Mouse (Mus musculus) stomach, embryonic 15.5 days (tissue): ENCODE data around the gene Pmp22. TPM values are rescaled to one million over a fixed set of nuclear protein-coding genes. Genes with fewer than 3 reads are reported as not detected.

Experiments used
- ATAC-seq: fragments of 200-750 bp; cut with Nextera tagmentation; 2 replicates; pipeline ENCODE4 v1.8.0; 2017; ENCODE audit warnings: low read depth, moderate number of reproducible peaks, moderate TSS enrichment; ENCODE audit not compliant: insufficient read depth, low FRiP score
- H3K27ac ChIP-seq: fragments of 300-500 bp; sonication (generic); 2 replicates; pipeline ENCODE4 v1.5.1; 2015; ENCODE audit warnings: mild to moderate bottlenecking, inconsistent platforms
- H3K27me3 ChIP-seq: fragments of 300-500 bp; sonication (generic); replicated peaks from 2 replicates; pipeline ENCODE4 v1.6.1; 2015; ENCODE audit warnings: inconsistent platforms
- H3K36me3 ChIP-seq: fragments of 300-500 bp; sonication (generic); 2 replicates; pipeline ENCODE4 v1.6.1; 2015; ENCODE audit warnings: inconsistent platforms
- H3K4me1 ChIP-seq: fragments of 300-500 bp; sonication (generic); 2 replicates; pipeline ENCODE4 v1.6.1; 2015; ENCODE audit warnings: inconsistent platforms
- H3K4me2 ChIP-seq: fragments of 300-500 bp; sonication (generic); 2 replicates; pipeline ENCODE4 v1.6.1; 2015; ENCODE audit warnings: mild to moderate bottlenecking, inconsistent platforms
- H3K4me3 ChIP-seq: fragments of 300-500 bp; sonication (generic); replicated peaks from 2 replicates; pipeline ENCODE4 v1.5.1; 2015; ENCODE audit warnings: inconsistent platforms
- H3K9ac ChIP-seq: fragments of 300-500 bp; sonication (generic); 2 replicates; pipeline ENCODE4 v1.6.1; 2015; ENCODE audit warnings: inconsistent platforms
- H3K9me3 ChIP-seq: fragments of 300-500 bp; sonication (generic); 2 replicates; pipeline ENCODE4 v1.6.1; 2016; ENCODE audit warnings: inconsistent platforms
- WGBS: fragments of 180-500 bp; shearing (Covaris S2); methylation state at CpG from one replicate; pipeline ENCODE4 v1.1.7; 2015; 5-methylcytosine and 5-hydroxymethylcytosine counted together
- polyA plus RNA-seq: library from polyadenylated mRNA; unstranded; fragments of >200 nt; fragmentation: Nextera tagmentation; extraction: Ambion mirVana; gene quantifications from 2 replicates; pipeline ENCODE4 v1.2.1, GENCODE M21; 2015

The Pmp22 gene
- polyA plus RNA-seq, 1 experiment from 2014 or later, result 165 TPM

DNA sequence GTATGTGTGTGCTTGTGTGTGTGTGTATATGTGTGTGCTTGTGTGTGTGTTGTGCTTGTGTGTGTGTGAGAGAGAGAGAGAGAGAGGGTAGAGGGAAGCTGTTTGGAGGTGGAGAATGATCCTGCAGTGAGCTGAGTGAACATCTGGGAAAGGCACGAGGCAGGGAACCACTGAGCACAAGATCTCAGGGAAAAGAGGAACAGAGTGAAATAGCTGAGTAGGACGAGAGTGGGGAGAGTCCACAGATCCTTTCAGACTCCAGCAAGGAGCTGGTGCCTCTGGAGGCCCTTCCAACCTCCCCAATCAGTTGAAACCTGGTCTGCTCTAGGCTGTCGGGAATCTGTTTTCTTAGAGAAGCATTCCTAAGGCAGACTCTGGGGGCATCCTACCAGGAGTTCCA, 10.0 kb downstream of the Pmp22 start:
- H3K27me3 ChIP-seq, result peaks cover 12% of the 10 kb centered on the region
- no peaks in the 10 kb centered on the region for H3K9me3 ChIP-seq
- no peak overlapping the region for H3K27ac ChIP-seq
- 45% methylated on average over 3 of the region's 3 CpGs for WGBS
- no peaks in the 10 kb centered on the region for H3K36me3 ChIP-seq
- no peak overlapping the region for H3K4me3 ChIP-seq
- H3K9ac ChIP-seq, result no peak overlapping the region
- peaks cover 20% of the 10 kb centered on the region for H3K4me1 ChIP-seq
- no peak for ATAC-seq
- H3K4me2 ChIP-seq, result no peak overlapping the region

DNA sequence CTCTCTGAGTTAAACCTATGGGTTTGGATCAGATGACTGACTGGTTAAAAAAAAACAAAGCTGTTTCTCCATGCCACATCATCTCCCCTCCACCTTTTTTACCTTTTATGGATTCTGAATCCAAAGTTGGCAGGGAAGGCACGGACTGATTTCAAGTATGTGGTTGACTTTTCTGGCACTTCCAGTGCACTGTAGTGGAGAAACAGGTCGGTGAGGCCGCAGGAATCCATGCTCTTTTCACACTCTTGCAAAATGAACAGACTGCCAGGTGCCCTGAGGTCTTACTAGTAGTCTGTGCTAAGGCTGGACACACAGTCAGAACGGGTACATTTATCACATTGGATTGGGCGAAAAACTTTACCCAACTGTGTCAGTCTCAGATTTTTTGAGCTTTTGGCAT, 13.5 kb downstream of the Pmp22 start:
- Histone ChIP-seq H3K27me3 (no peaks in the 10 kb centered on the region), H3K4me2 (no peak overlapping the region), H3K9me3 (no peaks in the 10 kb centered on the region), H3K4me3 (no peak overlapping the region), H3K27ac (no peak overlapping the region), H3K9ac (no peak overlapping the region), H3K36me3 (no peaks in the 10 kb centered on the region), H3K4me1 (no peaks in the 10 kb centered on the region)
- ATAC-seq, result no peak
- WGBS, result 85% methylated on average over 5 of the region's 5 CpGs

DNA sequence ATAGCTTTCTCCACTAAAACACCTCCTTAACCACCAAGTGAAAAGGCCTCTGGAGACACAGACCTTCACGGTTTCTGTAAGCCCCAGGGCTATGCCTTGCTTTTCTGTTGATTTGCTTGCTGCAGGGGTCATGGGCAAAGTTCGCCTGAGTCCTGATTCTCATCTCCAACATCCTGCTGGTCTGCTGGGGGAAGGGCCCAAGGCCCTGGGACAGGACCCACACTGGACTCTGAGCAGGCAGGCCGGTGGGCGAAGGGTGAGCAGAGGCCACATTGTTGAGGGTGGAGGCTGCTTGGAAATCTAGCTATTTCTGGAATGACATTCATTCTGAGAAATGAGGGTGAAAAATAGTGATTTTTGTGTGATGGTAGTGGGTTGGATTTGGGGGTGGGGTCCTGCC, 14.0 kb downstream of the Pmp22 start:
- Histone ChIP-seq H3K9me3 (no peaks in the 10 kb centered on the region), H3K4me1 (no peaks in the 10 kb centered on the region), H3K36me3 (no peaks in the 10 kb centered on the region), H3K27me3 (no peaks in the 10 kb centered on the region), H3K9ac (no peak overlapping the region), H3K4me3 (no peak overlapping the region), H3K4me2 (no peak overlapping the region), H3K27ac (no peak overlapping the region)
- WGBS, result 75% methylated on average over 4 of the region's 4 CpGs
- no peak for ATAC-seq

DNA sequence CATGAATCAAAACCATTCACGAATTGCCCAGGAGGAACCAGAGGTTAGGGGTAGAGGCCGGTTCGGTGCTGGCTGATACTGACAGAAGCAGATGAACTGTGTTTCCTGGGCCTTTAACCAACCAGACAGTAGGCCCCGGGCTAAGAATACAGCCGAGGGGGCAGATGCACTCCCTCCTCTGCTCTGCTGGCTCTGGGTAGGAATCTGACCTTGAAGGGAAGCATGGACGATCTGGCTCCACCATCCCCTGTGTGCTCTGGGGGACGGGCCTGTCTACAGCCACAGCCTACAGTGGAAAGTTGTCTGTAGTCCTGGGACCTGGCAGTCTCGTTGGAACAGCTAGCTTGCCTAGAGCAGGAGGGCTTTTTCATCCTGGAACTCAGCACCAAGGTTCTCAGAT, 14.7 kb downstream of the Pmp22 start:
- no peak for ATAC-seq
- WGBS, result 76% methylated on average over 8 of the region's 8 CpGs
- Histone ChIP-seq H3K27me3 (no peaks in the 10 kb centered on the region), H3K4me1 (no peaks in the 10 kb centered on the region), H3K9me3 (no peaks in the 10 kb centered on the region), H3K27ac (no peak overlapping the region), H3K4me3 (no peak overlapping the region), H3K36me3 (no peaks in the 10 kb centered on the region), H3K4me2 (no peak overlapping the region), H3K9ac (no peak overlapping the region)

DNA sequence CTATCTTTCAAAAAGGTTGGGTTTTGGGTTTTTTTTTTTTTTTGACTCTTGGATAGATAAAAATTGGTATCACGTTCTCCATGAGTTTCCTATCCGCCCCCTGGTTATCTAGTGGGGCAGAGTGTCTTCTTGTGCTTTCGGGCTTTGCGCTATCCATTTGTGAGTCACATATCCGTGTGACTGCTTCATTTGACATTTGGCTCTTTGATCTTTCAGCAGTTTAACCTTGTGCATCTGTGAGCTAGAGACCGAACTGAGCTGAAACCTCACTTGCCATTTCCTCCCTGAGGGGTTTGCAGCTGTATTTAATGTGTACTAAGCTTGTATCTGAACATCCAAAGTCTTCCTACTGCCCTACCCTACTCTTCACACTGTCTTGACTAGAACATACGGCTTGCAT, 17.8 kb downstream of the Pmp22 start:
- ATAC-seq, result no peak
- H3K4me3 ChIP-seq, result no peak overlapping the region
- no peaks in the 10 kb centered on the region for H3K9me3 ChIP-seq
- no peaks in the 10 kb centered on the region; the same call in 1 of the 2 replicates for H3K36me3 ChIP-seq
- H3K27ac ChIP-seq, result no peak overlapping the region
- H3K4me2 ChIP-seq, result no peak overlapping the region
- H3K4me1 ChIP-seq, result no peaks in the 10 kb centered on the region
- WGBS, result 71% methylated on average over 7 of the region's 7 CpGs
- no peaks in the 10 kb centered on the region for H3K27me3 ChIP-seq
- H3K9ac ChIP-seq, result no peak overlapping the region

DNA sequence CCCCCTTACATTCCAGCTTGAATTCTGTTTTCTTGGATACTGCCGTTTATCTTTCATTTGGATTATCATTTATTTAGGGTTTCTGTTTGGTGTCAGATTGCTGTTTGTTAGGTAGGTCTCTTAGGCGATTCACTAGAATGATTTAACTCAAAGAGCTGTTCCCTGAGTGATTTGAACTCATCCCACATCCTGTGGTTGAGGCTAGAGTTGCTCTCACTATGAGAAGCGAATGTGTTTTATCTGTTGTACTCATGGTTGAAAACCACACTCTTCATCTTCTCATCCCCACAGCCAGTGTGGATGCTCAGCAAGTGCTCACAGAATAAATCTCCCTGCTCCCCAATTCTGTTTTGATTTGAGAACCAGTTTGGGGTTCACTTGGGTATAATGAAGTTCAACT, 19.5 kb downstream of the Pmp22 start:
- Histone ChIP-seq H3K4me2 (no peak overlapping the region), H3K9ac (no peak overlapping the region), H3K9me3 (no peaks in the 10 kb centered on the region), H3K36me3 (no peaks in the 10 kb centered on the region; the same call in 1 of the 2 replicates), H3K27ac (no peak overlapping the region), H3K4me3 (no peak overlapping the region), H3K27me3 (no peaks in the 10 kb centered on the region), H3K4me1 (no peaks in the 10 kb centered on the region)
- 72% methylated on average over 3 of the region's 3 CpGs for WGBS
- ATAC-seq, result no peak

DNA sequence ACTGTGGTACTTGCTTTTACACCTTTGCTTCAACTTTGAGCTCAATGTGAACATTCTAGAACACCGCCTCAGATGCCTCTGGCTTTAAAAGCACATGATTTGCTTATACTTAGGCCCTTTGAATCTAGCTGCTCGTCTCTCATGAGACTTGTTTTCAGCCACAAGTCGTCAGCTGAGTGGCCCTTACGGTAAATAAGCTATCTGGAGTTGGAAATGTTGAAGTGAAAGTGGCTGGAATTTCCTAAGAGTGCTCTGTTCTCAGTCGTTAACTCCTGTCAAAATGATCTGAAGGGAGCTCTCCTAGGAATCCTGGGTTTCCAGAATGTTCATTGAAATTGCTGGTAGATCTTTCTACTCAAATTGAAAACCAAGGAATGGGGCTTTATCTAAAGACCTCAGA, 23.1 kb downstream of the Pmp22 start:
- no peak overlapping the region for H3K9ac ChIP-seq
- no peak overlapping the region for H3K4me2 ChIP-seq
- H3K4me1 ChIP-seq, result no peaks in the 10 kb centered on the region
- 77% methylated on average over 5 of the region's 5 CpGs for WGBS
- no peak overlapping the region for H3K27ac ChIP-seq
- H3K36me3 ChIP-seq, result peaks cover 16% of the 10 kb centered on the region; the same call in 1 of the 2 replicates
- no peak overlapping the region for H3K4me3 ChIP-seq
- no peaks in the 10 kb centered on the region for H3K9me3 ChIP-seq
- H3K27me3 ChIP-seq, result no peaks in the 10 kb centered on the region
- no peak for ATAC-seq

DNA sequence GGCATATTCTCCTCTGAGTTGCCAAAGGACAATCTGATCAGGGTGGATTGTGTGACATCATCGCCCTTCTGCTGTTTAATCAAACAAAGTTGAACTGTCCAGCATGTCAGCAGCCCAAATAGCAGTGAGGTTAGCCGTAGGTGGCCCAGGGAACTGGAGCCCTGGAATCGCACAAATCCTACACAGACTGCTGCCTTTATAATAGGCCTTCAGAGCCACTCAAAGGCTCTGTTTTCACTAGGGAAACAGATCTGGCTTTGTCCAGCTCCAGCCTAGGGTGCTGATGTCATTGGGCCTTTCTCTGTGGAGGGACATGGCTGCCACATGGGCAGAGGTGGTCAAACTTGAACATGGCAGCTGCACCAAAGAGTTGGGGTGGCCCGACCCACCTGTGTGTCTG, 28.3 kb downstream of the Pmp22 start:
- Histone ChIP-seq H3K9ac (no peak overlapping the region), H3K4me1 (no peaks in the 10 kb centered on the region), H3K36me3 (0 out of 2 replicates have a peak, but pooled peaks cover 23% of the 10 kb centered on the region), H3K9me3 (no peaks in the 10 kb centered on the region), H3K4me3 (no peak overlapping the region), H3K27ac (no peak overlapping the region), H3K4me2 (no peak overlapping the region), H3K27me3 (no peaks in the 10 kb centered on the region)
- 76% methylated on average over 4 of the region's 4 CpGs for WGBS
- no peak for ATAC-seq

DNA sequence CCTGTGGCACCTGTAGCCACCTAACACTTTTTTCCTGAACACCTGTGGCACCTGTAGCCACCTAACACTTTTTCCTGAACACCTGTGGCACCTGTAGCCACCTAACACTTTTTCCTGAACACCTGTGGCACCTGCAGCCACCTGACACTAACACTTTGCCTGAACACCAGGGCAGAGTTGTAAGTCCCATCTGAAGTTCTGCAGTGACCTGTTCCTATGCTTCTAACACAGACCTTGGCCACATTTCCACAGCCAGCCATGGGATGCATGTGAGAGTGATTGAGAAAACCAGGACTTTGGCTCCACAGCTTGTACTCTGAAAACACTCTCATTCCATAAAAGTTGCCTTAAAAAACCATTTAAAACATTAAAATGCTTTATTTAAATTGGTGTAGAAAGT, 32.1 kb downstream of the Pmp22 start:
- Histone ChIP-seq H3K4me3 (no peak overlapping the region), H3K9ac (no peak overlapping the region), H3K27ac (no peak overlapping the region), H3K4me1 (no peaks in the 10 kb centered on the region), H3K27me3 (no peaks in the 10 kb centered on the region), H3K9me3 (no peaks in the 10 kb centered on the region), H3K36me3 (0 out of 2 replicates have a peak, but pooled peaks cover 8% of the 10 kb centered on the region), H3K4me2 (no peak overlapping the region)
- no peak for ATAC-seq

DNA sequence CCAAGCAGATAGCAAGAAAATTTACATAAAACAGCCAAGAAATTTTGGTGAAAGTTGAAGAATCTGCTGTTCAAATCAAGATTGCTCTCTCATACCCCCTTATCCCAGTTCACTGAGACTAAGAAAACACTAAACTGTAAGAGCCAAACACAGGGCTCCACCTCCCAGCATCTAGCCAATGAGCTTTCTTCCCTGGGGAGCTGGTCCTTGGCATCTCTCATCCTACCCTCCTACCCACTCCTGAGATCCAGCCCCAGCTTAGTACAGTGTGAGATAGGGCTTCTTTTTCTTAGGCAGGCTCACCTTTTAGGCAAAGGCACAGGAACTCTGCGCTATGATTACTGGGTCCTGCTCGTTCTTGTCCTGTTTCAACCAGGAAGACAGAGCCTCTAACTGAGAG, 34.0 kb downstream of the Pmp22 start:
- no peak for ATAC-seq
- H3K27me3 ChIP-seq, result no peaks in the 10 kb centered on the region
- no peak overlapping the region for H3K27ac ChIP-seq
- H3K36me3 ChIP-seq, result 0 out of 2 replicates have a peak, but pooled peaks cover 6% of the 10 kb centered on the region
- H3K4me3 ChIP-seq, result no peak overlapping the region
- no peaks in the 10 kb centered on the region for H3K9me3 ChIP-seq
- 69% methylated on average over 2 of the region's 2 CpGs for WGBS
- H3K4me1 ChIP-seq, result no peaks in the 10 kb centered on the region
- H3K9ac ChIP-seq, result no peak overlapping the region
- H3K4me2 ChIP-seq, result no peak overlapping the region

DNA sequence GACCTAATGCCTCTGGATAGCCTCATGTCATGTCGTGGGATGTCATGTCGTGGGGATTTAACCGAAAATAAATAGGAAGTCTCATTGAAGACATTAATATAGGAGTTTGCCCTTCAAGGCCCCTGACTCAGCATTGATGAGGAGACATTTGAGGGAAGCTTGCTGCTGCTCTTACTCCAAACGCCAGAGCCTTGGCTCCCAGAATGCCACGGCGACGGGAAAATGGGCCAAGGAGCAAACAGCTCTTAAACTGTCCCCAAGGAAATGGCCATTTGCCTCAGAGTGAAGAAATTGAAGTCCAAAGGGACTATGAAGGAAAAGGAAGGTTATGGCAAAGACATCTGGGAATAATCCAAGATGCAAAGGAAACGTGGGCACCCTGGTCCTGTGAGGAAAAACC, 34.8 kb downstream of the Pmp22 start:
- no peak overlapping the region for H3K9ac ChIP-seq
- no peaks in the 10 kb centered on the region for H3K36me3 ChIP-seq
- no peak overlapping the region for H3K4me2 ChIP-seq
- WGBS, result 73% methylated on average over 8 of the region's 8 CpGs
- no peaks in the 10 kb centered on the region for H3K27me3 ChIP-seq
- H3K4me1 ChIP-seq, result peaks cover under 1% of the 10 kb centered on the region; the same call in 1 of the 2 replicates
- H3K27ac ChIP-seq, result no peak overlapping the region
- no peak overlapping the region for H3K4me3 ChIP-seq
- no peaks in the 10 kb centered on the region for H3K9me3 ChIP-seq
- no peak for ATAC-seq

DNA sequence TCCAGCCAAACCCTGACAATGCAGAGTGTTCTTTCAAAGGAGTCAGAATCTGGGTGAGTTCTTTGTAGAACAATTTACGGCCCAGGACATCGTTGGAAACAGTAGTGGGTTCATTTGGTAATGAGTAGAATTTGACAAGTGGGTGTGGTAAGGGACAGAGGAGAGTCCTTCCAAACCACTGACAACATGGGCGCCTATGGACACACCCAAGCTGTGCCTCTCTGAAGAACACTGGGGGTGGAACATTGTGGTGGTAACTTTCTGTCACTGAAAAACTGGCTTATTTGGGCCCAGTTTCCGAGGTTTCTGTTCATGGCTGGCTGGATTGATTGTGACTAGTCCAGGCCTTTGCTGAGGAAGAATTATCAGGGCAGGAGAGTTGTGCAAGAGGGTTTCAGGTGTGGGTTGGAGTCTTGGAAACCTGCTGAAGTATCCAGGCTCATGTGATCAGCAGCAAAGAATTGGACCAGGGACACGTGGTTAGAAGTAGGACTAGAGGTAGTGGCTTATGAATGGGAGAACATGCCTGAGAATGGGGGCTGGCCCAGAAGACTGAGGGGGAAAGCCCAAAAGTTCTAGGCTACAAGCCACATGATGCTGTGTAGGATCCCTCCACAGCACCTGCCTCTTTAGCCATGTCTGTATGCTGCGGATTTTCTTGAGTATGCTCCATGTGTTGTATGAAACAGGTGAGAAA, 35.4 kb downstream of the Pmp22 start:
- Histone ChIP-seq H3K4me3 (no peak overlapping the region), H3K36me3 (no peaks in the 10 kb centered on the region), H3K27me3 (no peaks in the 10 kb centered on the region), H3K4me2 (no peak overlapping the region), H3K9me3 (no peaks in the 10 kb centered on the region), H3K27ac (no peak overlapping the region), H3K4me1 (peaks cover 4% of the 10 kb centered on the region; the same call in 1 of the 2 replicates), H3K9ac (no peak overlapping the region)
- WGBS, result 84% methylated on average over 6 of the region's 6 CpGs
- no peak for ATAC-seq
